Mouse (Mus musculus) megakaryocyte, embryonic 14.5 days (primary cell): ENCODE measurements around the gene Lad1. TPM values are rescaled to one million over a fixed set of nuclear protein-coding genes. Genes with fewer than 3 reads are reported as not detected.

Experiments
- H3K27me3 ChIP-seq: replicated peaks from 2 replicates; pipeline ENCODE3; 2012; ENCODE audit warnings: inconsistent platforms
- H3K36me3 ChIP-seq: replicated peaks from 2 replicates; pipeline ENCODE3; 2012; ENCODE audit warnings: low read length, inconsistent platforms, mixed read lengths
- H3K4me1 ChIP-seq: 2 replicates; pipeline ENCODE4 v1.6.1; 2012; ENCODE audit warnings: inconsistent platforms
- H3K4me3 ChIP-seq: replicated peaks from 2 replicates; pipeline ENCODE3; 2012; ENCODE audit warnings: moderate library complexity, mild to moderate bottlenecking, inconsistent platforms
- H3K9me3 ChIP-seq: 2 replicates; pipeline ENCODE4 v1.6.1; 2012; ENCODE audit warnings: inconsistent platforms
- FLI1 ChIP-seq: IDR thresholded peaks from 2 replicates; pipeline ENCODE4 v1.6.1; 2012; ENCODE audit warnings: low read length, inconsistent platforms, mixed read lengths
- GATA1 ChIP-seq: IDR thresholded peaks from 3 replicates; pipeline ENCODE4 v1.6.1; 2012; ENCODE audit warnings: mixed read lengths, low read length, inconsistent platforms, borderline replicate concordance
- polyA plus RNA-seq: library from polyadenylated mRNA; stranded (reverse); fragments of >175 nt; gene quantifications from 2 replicates; pipeline ENCODE4 v1.2.3, GENCODE M21; 2012; ENCODE audit warnings: low replicate concordance; ENCODE audit not compliant: insufficient read depth

Gene Lad1
- polyA plus RNA-seq, 1 experiment, result 0.07 TPM

DNA sequence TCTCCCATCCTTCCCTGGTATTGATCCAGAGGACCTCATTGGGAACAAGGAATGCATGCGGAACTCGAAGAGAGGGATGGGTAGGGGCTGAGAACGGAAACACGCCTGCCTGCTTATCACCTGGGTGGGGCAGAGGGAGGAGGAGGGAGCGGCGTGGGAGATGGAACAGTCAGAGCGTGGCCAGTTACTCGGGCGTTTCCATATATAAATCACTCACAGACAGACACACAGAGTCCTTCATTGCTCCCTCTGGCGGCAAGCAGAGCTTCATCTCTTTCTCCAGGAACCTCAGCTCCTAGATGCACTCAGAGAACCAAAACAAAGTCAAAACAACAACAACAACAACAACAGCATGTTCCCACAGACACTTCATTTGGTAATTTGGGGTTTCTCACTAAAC lies 29.7 kb upstream of the Lad1 start:
- H3K4me3 ChIP-seq, result peak overlapping the region; percentile 74
- no peaks in the 10 kb centered on the region for H3K9me3 ChIP-seq
- peaks cover 33% of the 10 kb centered on the region for H3K27me3 ChIP-seq
- H3K36me3 ChIP-seq, result no peaks in the 10 kb centered on the region
- TF ChIP-seq GATA1 (no peak), FLI1 (no peak)
- peaks cover 46% of the 10 kb centered on the region for H3K4me1 ChIP-seq

DNA sequence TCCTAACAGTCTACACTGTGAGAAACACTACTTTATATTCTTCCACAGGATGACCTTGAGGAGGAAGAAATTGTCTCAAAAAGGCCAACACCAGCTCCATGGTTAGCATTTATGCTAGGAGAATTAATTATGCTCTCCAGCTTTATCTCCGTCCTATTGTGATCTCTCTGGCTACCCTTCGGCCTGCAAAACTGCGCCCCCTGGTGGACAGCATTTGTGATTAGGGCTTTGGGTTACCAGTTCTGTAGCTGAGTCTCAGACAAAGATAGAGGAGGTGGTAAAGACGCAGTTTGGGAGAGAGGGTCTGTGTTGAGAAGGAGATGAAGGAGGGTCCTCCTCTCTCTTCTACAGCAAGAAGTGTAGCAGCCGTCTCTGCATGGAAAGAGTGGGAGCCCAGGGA lies 28.6 kb upstream of the Lad1 start:
- Histone ChIP-seq H3K4me3 (no peak overlapping the region), H3K27me3 (peaks cover 43% of the 10 kb centered on the region), H3K36me3 (no peaks in the 10 kb centered on the region), H3K9me3 (no peaks in the 10 kb centered on the region), H3K4me1 (peaks cover 50% of the 10 kb centered on the region)
- TF ChIP-seq FLI1 (no peak), GATA1 (no peak)

DNA sequence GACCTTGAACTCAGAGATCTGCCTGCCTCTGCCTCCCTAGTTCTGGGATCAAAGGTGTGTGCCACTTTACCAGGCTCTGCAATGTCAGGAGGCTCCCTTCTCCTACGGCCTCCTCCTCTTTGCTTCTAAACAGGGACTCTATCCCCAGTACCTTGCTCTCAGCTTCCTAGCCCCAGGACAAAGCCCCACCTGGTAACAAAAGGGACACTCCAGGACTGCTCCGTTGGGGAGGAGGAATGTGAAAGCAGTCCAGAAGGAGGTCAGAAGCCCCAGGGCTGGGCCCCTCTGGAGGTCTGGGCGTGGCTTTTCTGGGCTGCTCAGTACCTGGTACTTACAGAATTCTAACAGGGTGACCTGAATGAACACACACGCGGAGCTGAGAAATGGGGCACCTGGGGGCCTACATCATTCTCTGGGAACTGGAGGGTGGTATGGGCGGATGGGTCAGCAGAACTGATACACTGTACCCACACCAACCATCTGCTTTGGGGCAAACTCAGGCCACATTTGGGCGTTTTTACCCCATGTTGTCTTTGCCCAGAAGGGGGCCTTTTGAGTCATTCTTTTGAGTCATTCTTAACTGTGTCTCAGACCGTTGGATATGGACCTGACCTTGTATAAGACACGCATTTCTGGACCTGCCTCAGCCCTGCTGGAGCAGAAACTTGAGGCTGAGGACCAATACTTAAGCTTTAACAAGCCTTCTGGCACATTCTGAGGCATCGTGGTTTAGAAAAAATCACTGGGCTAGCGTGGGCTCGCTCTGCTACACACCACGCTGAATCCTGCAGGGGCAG lies 26.1 kb upstream of the Lad1 start:
- H3K36me3 ChIP-seq, result no peaks in the 10 kb centered on the region
- H3K27me3 ChIP-seq, result peaks cover 66% of the 10 kb centered on the region
- TF ChIP-seq FLI1 (no peak), GATA1 (no peak)
- no peak overlapping the region for H3K4me3 ChIP-seq
- peaks cover 56% of the 10 kb centered on the region for H3K4me1 ChIP-seq
- no peaks in the 10 kb centered on the region for H3K9me3 ChIP-seq

DNA sequence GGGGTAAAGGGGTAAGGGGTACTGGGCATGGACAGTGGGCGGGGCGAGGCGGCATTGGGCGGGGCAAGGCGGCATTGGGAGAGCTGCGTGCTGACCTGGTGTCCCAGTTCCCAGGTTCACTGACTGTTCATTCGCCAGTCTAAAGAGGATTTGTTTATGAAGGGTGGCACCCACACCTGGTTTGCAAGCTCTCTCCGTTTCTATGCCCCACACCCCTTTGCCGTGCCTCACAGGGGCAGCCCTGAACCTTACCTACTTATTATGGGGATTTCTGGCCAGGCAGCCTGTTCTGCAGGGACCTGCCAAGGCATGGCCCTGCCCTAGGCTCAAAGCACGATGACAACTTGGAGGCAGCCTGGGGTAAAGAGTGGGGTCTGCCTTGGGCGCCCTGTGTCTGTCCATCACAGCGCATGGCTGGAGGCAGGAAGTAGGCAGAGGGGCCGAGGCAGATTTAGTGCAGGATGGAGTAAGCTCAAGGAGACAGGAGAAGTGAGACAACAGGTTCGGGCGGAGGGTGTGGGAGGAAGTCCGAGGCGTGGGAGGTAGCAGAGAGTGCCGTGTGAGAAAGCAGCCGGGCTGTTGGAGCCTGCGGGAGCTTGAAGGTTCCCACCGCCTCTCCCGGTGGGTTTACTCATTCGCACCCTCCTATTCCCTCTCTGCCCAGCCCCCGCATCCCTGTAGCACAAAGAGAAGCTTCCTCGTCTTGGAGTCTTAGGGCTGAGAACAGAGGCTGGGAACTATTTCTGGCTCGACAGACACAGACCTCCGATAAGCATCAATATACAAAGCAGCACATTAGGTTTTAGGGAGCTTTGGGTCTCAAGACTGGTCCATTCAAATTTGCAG lies 24.8 kb upstream of the Lad1 start:
- peaks cover 47% of the 10 kb centered on the region for H3K4me1 ChIP-seq
- TF ChIP-seq FLI1 (no peak), GATA1 (no peak)
- peaks cover 73% of the 10 kb centered on the region for H3K27me3 ChIP-seq
- H3K9me3 ChIP-seq, result no peaks in the 10 kb centered on the region
- H3K36me3 ChIP-seq, result no peaks in the 10 kb centered on the region
- peak overlapping the region; percentile 73 for H3K4me3 ChIP-seq

DNA sequence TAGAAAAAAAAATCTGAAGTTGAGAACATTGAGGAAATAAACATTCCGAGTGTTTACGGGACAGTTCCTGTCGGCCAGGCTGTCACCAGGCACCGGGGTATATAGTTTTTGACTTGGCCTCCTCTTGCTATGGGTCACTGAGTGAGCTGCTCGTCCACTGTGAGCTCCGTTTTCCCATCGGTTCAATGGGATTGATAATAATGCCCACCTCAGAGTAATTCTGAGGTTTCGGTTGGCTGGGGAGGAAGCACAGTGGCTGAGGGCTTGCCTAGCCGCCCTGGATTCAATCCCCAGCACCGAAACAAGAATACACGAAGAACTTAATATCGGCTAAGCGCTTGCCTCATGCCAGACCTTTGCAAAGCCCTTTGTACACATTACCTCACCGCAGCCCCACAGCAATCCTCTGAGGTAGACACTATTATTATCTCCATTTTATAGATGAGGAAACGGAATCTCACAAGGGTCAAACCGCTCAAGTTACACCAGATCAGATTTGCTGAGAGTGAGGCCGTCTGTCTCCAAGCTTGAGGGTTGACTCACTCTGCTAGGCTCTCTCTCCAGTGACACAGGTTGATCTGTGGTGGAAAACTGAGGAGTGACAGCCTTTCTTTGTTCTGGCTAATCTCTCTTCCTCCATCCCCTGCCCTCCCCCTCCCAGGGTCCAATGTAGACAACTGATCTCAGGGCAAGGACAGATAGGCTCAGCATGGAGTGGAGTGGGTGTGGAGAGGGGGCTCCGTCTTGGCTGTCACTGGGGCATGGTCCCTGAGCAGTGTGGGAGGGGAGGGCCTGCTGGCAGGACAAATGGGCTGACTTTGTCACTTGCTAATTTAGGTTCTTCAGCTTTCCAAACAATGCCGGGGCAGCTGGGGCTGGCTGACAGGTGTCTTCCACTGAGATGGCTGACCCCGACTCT lies 23.9 kb upstream of the Lad1 start:
- H3K27me3 ChIP-seq, result peaks cover 81% of the 10 kb centered on the region
- peak overlapping the region; percentile 4 for H3K4me3 ChIP-seq
- TF ChIP-seq FLI1 (no peak), GATA1 (no peak)
- H3K9me3 ChIP-seq, result no peaks in the 10 kb centered on the region
- H3K36me3 ChIP-seq, result no peaks in the 10 kb centered on the region
- H3K4me1 ChIP-seq, result peaks cover 49% of the 10 kb centered on the region

DNA sequence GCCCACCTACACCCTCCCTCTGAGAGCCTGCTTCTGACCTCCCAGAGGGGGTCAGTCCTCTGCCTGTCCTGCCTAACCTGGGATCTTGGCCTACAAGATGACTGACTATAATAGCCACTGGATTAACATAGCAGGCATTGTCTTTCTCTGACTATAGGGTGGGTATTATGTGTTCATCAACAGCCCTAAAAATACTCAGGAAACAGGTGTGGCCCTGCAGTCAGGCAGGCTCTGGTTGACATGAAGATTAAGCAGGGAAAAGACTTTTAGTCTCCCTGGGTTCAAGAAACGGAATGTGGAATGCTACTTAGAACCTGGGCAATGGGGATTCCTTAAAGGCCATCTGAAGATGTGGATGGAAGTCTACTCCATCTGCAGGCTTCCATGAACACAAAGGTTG lies 19.9 kb upstream of the Lad1 start:
- TF ChIP-seq GATA1 (no peak), FLI1 (no peak)
- Histone ChIP-seq H3K27me3 (peaks cover 79% of the 10 kb centered on the region), H3K36me3 (no peaks in the 10 kb centered on the region), H3K4me3 (no peak overlapping the region), H3K9me3 (no peaks in the 10 kb centered on the region), H3K4me1 (peaks cover 48% of the 10 kb centered on the region)

DNA sequence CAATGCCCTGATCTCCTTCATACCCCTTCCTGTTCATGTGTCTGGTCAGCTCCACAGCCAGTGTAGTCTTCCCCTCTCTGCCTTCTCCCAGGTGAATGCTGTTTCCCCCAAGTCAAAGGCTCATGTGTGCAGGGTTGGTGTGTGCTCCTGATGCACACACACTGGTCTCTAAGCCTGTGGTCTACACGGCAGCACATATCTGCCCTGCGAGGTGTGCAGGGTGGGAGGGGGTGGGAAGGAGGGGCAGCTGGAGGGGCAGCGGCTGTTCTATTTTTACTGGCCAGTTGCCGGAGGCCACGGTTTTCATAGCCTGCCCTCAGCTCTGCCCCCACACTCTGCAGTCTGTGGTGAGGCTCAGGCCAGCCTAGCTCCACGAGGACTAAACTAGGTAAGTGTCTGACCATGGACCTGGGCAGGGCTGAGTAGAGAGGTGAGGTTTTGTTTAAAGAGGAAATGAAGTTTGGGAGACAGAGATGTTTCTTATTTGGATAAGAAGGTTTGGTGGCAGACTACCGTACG lies 19.2 kb upstream of the Lad1 start:
- Histone ChIP-seq H3K4me3 (no peak overlapping the region), H3K4me1 (peaks cover 44% of the 10 kb centered on the region), H3K36me3 (no peaks in the 10 kb centered on the region), H3K9me3 (no peaks in the 10 kb centered on the region), H3K27me3 (peaks cover 80% of the 10 kb centered on the region)
- TF ChIP-seq GATA1 (no peak), FLI1 (no peak)

DNA sequence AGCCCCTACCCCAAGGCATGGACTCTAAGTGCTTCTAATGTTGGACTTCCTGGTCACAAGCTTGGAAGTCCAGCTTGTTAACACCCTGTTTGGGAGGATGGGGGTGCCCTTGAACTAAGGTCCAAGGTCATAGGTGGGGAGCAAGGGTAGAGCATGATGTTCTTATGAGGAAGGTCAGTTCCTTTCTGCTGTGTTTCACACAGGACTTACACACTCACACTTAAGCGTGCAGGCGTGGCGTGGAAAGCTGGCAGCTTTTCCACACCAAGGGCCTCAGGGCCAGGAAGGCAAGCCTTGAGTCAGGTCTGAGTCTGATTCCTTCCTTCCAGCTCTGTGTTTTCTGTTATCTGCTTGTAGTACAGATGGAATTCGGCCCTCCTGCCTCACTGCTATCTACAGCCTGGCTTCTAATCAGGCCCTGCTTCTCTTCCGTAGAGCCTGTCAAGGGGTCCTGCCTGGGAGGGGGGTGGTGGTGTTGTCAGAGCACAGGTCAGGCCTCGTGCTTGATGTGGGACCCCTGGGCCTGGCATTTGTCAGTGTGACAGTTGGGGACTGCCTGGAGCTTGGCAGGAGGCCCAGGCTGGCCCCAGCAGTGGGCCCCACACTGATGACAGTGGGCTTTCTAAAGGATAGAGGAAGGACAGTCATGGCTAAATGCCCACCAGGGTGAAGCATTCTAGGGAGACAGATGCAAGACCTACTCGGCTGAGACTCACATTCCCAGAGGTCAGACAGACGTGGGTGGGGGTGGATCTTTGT lies 18.0 kb upstream of the Lad1 start:
- Histone ChIP-seq H3K4me3 (no peak overlapping the region), H3K9me3 (no peaks in the 10 kb centered on the region), H3K36me3 (no peaks in the 10 kb centered on the region), H3K4me1 (peaks cover 38% of the 10 kb centered on the region), H3K27me3 (peaks cover 80% of the 10 kb centered on the region)
- TF ChIP-seq FLI1, result no peak
- no peak for TF ChIP-seq GATA1
